Mouse (Mus musculus): ENCODE data around the gene Gm4869.
A peak's percentile ranks its signal among the peaks of the same experiment; 100 is the strongest.
"Not testable (repeated sequence)": the region's sequence is repeated elsewhere in the genome, so short reads cannot be mapped to it uniquely, and the experiment has no call there.

The Gm4869 gene

DNA sequence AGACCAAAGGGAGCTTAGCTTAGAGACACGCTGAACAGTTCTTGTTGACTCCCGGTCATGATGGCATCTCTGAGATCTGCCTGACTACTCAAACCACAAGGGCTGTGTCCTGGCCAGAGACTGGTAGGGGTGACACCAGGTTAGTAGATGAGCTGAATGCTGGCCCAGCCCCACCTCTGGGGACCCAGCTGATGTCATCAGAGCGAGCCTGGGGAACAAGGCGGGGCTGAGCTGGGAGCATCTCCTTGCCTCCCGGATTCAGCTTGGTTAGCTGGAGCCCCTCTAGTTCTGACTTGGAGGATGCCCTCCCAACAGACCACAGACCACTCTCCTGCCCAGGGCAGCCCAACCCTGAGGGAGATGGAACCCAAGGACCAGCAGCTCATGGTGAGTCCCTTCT, at the start of gene Gm4869:
Gene Gm4869 (plus strand): TSS at position 301 of the 400 bp plus-strand sequence.
- no peak for DNase-seq

GRCm38 (mm10) chr5:140396166-140396940, 49.1 kb upstream of the Gm4869 start:
- DNase-seq = no peak

DNA sequence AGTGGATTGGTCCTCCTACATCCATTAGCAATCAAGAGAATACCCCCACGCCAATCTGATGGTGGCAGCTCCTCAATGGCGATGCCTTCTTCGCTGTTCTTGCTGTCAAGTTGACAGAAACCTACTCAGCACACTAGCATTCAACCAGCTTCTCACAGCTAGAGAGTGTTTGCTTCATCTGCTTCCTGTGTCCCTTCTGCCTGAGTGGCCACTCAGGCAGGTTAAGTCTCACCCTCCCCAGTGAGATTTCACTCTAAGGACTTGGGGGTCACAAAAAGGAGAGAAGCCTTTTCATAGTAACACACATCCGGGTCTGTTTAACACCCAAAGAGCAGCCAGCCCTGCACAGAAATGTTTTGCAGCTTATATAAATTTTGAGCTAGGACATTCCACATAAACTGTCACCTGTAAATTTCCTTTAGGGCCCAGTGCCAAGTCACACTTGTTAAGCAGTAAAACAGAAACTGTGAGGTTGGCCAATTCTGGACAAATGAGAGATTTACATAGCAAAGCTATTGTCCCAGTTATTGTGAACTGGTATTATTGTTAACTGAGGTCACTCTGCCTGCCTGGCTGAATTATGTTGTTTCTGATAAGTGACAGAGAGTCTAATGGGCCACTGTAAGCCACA, 42.7 kb upstream of the Gm4869 start:
- DNase-seq = no peak

GRCm38 (mm10) chr5:140405126-140405525, 40.3 kb upstream of the Gm4869 start:
- DNase-seq = no peak

GRCm38 (mm10) chr5:140406666-140407065, 38.8 kb upstream of the Gm4869 start:
- no peak for DNase-seq

DNA sequence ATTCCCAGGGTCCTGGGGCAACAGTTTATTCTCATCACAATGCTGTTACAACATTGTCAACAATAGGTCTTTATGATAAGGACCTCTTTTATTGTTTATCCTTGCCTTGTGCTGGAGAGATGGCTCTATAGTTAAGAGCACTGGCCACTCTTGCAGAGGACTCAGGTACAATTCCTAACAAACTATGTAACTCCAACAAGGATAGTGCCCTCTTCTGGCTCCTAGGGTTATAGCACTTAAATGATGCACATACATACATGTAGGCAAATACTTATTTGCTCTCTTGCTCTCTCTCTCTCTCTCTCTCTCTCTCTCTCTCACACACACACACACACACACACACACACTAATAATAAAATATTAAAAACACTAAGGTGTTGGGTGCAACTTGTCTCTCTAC, 36.6 kb upstream of the Gm4869 start:
- no peak for DNase-seq

GRCm38 (mm10) chr5:140411339-140411738, 34.1 kb upstream of the Gm4869 start:
- no peak for DNase-seq

DNA sequence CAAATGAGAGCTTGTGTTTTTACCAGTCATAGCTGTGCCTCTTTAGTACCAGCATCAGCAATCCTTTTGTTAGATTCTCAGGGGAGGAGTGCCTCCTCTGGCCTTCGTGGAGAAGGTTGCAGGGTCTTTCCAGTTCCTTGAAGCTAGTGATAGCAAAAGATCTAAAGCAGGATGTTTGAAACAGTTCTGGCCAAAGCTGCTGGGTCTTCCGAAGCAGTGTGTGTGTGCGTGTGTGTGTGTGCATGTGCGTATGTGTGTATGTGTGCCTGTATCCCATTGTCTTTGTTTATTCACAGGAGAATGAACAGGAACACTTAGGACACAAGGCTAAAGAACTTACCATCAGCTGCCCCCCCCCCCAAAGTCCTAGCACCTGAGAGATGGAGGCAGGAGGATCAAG, 30.8 kb upstream of the Gm4869 start:
- no peak for DNase-seq

GRCm38 (mm10) chr5:140418106-140418488, 27.3 kb upstream of the Gm4869 start:
- peak; percentile 25 for DNase-seq

GRCm38 (mm10) chr5:140418489-140419441, 26.7 kb upstream of the Gm4869 start, which contains the start of gene Eif3b:
TSS of gene Eif3b (plus strand) at chr5:140419328.
- peak; percentile 87 for DNase-seq

DNA sequence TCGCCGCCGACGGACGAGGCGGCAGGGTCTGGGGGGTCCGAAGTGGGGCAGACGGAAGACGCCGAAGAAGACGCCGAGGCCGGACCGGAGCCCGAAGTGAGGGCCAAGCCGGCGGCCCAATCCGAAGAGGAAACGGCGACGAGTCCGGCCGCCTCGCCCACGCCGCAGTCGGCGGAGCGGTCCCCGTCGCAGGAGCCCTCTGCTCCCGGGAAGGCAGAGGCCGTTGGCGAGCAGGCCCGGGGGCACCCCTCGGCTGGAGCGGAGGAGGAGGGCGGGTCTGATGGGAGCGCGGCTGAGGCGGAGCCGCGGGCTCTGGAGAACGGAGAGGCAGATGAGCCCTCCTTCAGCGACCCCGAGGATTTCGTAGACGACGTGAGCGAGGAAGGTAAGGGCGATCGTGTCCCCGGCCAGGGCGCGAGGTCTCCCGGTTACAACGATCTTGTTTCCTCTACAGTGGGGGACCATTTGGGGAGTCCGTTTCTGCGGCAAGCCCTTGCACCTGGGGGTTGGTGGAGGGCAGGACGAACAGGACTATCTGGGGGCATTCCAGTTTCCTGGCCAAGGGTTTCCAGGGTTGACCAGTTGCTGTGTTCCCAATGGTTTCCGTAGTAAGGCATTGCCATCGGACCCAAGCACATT, 25.9 kb upstream of the Gm4869 start:
- DNase-seq = peak; percentile 27

GRCm38 (mm10) chr5:140420616-140421015, 24.8 kb upstream of the Gm4869 start:
- DNase-seq = no peak

DNA sequence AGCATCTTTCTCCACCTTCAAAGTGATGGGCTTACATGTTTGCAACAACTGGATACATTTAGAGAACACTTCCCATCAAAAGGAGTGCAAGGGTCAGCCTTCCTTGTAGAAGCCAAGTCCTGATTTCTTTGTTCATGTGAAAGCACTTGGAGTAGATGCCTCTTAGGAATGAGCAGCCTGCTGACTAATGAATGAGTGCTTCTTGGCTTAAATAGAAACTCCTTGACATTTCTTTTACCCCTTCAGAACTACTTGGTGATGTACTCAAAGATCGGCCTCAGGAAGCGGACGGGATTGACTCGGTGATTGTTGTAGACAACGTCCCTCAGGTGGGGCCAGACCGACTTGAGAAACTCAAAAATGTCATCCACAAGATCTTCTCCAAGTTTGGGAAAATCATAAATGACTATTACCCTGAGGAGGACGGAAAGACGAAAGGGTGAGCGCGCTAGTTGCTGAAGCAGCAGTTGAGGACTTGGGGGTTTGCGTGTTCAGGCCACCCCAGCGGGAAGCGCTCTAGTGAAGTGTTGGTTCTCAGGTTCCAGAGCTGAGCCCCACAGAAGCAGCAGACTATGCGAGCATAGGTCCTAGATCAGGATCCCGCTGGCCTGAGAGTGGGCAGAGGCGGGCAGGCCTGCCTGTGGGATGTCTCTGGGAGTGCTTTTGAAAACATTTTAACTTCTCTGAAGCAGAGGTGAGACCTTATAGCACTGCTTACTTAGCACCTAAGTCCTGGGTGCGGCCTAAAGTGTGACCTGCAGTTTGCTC, 20.2 kb upstream of the Gm4869 start:
- DNase-seq = no peak

DNA sequence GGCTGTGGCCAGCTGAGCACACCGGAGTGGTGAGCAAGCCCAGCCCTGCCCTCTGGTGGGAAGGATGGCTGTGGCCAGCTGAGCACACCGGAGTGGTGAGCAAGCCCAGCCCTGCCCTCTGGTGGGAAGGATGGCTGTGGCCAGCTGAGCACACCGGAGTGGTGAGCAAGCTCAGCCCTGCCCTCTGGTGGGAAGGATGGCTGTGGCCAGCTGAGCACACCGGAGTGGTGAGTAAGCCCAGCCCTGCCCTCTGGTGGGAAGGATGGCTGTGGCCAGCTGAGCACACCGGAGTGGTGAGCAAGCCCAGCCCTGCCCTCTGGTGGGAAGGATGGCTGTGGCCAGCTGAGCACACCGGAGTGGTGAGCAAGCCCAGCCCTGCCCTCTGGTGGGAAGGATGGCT, 6.3 kb upstream of the Gm4869 start:
- not testable (repeated sequence) for DNase-seq

DNA sequence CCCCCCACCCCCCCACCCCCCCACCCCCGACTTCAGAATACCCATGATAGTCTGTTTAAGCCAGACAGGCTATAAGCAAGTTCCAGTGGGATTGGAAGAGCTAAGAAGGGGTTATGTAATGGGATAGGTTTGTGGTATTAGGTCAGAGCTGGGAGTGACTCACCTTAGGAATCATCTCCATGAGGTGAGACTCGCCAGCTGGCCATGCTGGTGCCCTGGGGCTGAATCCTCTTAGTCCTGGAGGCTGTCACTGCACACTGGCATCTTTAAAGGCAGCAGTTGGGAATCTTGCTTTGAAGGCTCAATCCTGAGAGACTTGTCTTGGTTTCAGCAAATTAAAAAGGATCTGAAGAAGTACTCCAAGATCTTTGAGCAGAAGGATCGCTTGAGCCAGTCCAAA, 4.0 kb upstream of the Gm4869 start:
- DNase-seq = peak; percentile 46

DNA sequence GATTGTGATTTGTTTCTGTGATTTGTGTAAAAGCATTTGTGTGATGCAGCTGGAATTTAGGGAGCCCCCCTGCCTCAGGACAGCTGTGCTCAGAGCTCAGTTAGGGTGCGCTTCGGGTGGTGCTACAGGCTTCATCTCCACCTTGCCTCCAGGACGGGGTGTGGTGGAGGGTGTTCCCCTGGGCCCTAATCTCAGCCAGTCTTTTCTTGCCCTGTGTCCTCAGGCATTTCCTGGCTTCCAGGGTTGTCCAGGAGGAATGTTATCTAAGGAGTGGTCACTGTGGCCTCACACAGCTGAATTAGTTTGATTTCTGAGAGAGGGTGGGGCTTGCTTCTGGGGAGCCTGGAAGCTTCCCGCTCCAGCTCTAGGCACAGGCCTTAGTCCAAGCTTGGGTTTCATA, 1.4 kb upstream of the Gm4869 start:
- DNase-seq = no peak

DNA sequence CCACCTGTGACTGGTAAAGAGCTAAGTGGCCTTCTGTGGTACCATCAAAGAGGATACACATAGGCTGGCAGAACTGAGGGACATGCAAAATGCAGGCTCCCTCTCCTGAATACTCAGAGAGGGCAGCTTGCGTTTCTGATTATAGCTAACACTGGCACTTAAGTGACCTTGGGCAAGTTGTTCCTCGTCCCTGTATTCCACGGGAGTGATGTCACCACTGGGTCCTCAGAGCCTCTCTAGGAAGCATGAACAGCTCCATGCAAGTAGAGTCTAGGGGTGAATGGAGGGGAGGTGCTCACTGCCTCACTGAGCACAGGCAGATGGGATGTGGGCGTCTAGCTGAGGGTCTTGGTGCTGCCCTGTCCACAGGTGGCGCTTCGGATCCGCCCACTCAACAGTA, 609 bp downstream of the Gm4869 start:
- DNase-seq = no peak

- DNase-seq = no peak
Observed at GRCm38 (mm10) chr5:140454488-140454887, 9.0 kb downstream of the Gm4869 start.

DNA sequence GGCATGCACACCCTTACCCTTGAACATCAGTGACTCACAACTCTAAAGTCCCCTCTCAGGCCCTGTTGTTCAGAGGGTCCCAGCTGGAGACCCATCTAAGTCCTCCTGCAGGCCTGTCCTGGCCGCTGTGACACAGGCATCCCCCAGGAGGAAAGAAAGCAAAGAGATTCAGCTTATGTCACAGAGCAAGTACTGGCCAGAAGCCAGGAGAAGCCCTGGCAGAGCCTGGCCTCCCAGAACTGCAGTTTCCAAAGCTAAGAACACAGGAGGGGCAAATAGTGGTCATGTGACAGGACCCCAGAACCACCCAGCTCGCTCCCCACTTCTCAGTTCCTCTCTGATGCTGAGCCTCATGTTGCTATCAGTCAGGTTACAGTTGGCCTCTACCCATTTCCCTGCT, 10.0 kb downstream of the Gm4869 start:
- DNase-seq = no peak

GRCm38 (mm10) chr5:140461476-140461875, 16.0 kb downstream of the Gm4869 start:
- no peak for DNase-seq

- DNase-seq = not testable (repeated sequence)
Observed at GRCm38 (mm10) chr5:140463151-140463550, 17.7 kb downstream of the Gm4869 start.

DNA sequence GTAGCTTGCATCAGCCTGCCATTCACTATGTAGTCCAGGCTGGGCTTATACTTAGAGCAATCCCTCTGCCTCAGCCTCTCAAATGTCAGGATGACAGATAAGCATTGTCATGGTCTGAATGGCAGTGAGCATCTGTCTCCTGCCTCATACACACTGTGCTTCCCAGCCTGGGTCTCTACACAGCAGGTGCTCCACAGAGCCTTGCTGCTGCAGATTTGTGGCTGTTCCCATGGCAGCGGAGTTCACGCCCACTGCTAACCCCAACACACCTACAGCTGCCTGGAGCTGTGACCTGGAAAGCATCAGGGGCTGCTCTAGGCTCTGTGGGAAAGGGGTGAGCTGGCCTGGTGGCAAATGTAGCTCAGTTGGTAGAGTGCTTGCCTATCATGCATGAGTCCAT, 19.5 kb downstream of the Gm4869 start:
- no peak for DNase-seq

Measured in cerebellum, adult 11-12 months (tissue).